Mouse (Mus musculus) heart, postnatal 25 days (tissue): ENCODE measurements around the gene Tm9sf2. TPM values are rescaled to one million over a fixed set of nuclear protein-coding genes. Genes with fewer than 3 reads are reported as not detected.
"Not testable (repeated sequence)": the region's sequence is repeated elsewhere in the genome, so short reads cannot be mapped to it uniquely, and the experiment has no call there.

Source experiments
- DNase-seq: peaks from one replicate; pipeline ENCODE4 v3.0.0; 2022; ENCODE audit warnings: low spot score
- intact Hi-C: fragments of 180-260 bp; cut with DNase I; formaldehyde crosslinking; loops from one replicate; pipeline ENCODE4 v1.15.1; 2025
- total RNA-seq, 2 experiments: library from RNA; stranded (reverse); gene quantifications; 2 replicates each; pipeline ENCODE4 v1.2.3; 2021

The Tm9sf2 gene
- total RNA-seq, 2 experiments from 2014 or later = 122 to 129 TPM

DNA sequence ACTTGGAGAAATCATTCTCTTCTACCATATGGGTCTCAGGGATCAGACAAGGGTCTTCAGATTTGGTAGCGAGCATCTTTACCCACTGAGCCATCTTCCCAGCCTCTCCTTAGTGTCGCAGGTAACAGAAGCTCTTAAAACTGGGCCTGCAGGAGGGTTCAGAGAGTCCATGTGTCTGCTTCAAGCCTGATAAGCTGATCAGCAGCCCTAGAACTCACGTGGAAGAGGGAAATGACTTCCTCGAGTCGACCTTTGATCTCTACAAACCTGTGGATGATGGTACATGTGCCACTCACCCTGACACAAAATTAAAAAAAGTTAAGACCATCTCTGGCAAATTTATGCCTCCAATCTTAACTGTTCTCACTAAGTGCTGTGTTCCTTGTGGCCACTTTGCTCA is 18.9 kb upstream of the Tm9sf2 start:
- DNase-seq = no peak
- intact Hi-C loops = no loop called here

DNA sequence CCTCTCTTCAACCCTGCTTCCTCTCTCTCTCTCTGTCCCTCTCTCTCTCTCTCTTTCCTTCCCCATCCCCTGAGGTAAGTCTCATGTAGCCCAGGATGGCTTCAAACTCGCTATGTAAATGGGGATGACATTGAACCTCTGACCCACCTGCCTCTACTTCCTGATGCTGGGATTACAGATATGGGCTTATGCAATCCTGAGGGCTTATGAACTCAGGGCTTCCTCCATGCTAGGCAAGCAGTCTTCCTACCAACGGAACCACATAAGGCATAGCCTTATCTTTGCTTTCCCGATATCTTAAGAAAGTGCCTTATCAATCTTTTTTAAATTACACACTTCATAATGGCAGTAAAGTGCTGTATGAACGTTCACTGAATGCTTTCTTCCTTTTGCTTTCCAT is 14.5 kb upstream of the Tm9sf2 start:
- intact Hi-C loops = no loop called here
- DNase-seq = no peak

DNA sequence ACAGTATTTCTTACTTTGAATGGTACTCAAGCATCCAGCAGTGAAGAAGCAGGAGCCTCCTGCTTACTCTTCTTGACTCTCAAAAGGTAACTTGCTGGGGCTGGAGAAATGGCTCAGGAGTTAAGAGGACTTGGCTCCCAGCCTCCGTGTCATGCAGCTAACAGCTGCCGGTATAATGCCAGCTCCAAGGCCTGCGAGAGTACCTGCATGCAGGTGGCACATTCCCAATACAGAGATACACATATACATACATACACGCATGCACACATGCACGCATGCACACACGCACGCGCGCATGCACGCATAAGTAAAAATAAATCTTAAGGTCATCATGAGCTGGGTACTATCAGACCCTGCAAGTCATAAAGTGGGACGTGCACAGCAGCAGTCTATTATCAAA is 10.5 kb upstream of the Tm9sf2 start:
- intact Hi-C loops = no loop called here
- no peak for DNase-seq

DNA sequence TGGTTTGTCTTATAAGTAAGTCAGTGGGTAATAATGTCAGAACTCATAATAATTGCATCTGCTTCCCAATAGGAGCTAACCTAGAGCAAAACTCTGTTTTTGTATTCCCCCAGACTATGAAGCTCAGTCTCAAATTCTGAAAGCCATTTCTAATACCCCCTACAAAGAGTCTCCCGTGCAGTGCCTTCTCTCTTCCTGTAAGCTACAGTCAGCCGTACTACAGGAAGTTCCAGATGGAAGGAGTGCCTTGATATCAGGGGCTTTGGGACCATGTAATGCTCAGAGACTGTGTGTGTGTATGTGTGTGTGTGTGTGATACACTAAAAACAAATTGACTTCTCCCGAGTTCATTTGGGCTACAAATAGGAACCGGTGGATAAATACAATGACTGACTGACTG is 7.3 kb upstream of the Tm9sf2 start:
- intact Hi-C loops = no loop called here
- DNase-seq = no peak

DNA sequence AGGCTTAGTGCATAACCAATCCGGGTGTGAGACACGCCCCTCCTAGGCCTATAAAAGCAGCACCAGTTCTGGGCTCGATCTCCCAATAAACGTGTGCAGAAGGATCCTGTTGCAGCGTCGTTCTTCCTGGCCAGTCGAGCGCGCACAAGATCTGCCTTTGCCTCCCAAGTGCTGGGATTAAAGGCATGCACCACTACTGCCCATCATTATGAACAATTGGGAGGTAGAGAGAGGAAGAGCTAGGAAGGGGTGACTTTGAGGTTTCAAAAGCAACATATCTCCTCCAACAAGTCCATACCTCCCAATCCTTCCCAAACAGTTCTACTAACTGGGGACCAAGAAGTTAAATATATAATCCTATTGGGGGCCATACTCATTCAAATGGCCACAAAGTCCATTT is 4.9 kb upstream of the Tm9sf2 start:
- DNase-seq, intact Hi-C loops: not testable (repeated sequence)

GRCm38 (mm10) chr14:122104881-122105280 is 2.0 kb upstream of the Tm9sf2 start:
- peak; percentile 91 for DNase-seq
- intact Hi-C loops = no loop called here

- intact Hi-C loops = no loop called here
- DNase-seq = no peak
Measured at GRCm38 (mm10) chr14:122105391-122106285, 1.2 kb upstream of the Tm9sf2 start.

- no peak for DNase-seq
- intact Hi-C loops = no loop called here
Measured at GRCm38 (mm10) chr14:122107481-122108214, 810 bp downstream of the Tm9sf2 start.

DNA sequence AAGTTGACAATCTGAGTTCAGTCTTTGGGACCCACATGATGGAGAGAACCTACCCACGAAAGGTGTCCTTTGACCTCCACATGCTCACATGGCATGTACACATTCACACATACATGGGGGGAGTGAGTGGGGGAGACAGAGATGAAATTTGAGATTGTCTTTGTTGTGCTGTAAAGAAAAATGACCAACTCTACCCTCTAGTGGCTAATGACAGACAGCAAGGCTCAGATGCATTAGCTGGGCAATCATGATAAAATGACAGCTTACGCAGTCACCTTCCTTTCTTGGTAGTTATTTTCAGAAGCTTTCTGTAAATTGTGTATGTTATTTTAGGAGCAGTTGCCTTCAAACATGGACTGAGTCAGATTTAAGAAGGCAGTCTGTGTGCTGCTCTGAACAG is 4.8 kb downstream of the Tm9sf2 start:
- no peak for DNase-seq
- intact Hi-C loops = loop anchor here (5.0 kb wide), 1 partner anchor 44 kb away; no protein-coding TSS in a partner anchor

- DNase-seq = no peak
- intact Hi-C loops = loop anchor here (5.0 kb wide), 1 partner anchor 45 kb away; no protein-coding TSS in a partner anchor
Measured at GRCm38 (mm10) chr14:122112311-122112710, 5.5 kb downstream of the Tm9sf2 start.

- DNase-seq = no peak
- intact Hi-C loops = no loop called here
Measured at GRCm38 (mm10) chr14:122116200-122116599, 9.4 kb downstream of the Tm9sf2 start.

DNA sequence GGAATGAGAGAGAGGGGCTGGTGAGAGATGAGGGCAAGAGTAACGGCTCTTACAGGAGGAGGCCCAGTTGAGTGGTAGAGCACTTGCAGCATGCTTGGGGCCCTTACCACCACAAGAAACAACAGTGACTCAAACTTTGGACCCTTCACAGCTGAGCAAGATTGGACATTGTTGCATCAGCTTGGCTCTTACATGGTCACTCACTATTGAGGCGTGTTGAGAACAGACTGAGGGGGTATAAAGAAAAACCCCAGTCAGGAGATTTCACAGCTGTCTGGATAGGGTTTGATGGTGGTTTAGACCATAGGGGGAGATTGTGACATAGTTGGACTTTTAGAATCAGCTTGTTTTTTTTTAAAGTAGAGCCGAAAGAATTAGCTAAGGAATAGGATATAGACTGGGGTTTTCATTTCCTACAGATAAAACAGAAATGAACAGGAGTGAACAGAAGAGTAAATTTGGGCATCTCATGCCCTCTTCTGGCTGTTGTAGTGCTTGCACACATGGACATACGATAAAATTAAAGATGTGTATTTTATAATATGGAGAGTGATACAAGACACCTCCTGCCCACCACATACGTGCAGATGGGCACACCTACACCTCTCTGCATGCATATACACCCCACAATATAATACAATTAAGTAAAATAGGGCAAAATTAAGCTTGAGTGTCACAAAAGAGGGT is 23.4 kb downstream of the Tm9sf2 start:
- intact Hi-C loops = loop anchor here (2.0 to 10.0 kb wide), 2 partner anchors 65 to 205 kb away; no protein-coding TSS in a partner anchor

GRCm38 (mm10) chr14:122131644-122132043 is 24.8 kb downstream of the Tm9sf2 start:
- intact Hi-C loops = loop anchor here (2.0 to 10.0 kb wide), 2 partner anchors 67 to 207 kb away; no protein-coding TSS in a partner anchor

More for the DNA sequence above, 23.4 kb downstream of the Tm9sf2 start:
- no peak for DNase-seq

GRCm38 (mm10) chr14:122136368-122136928 is 29.6 kb downstream of the Tm9sf2 start:
- intact Hi-C loops = loop anchor here (10.0 kb wide), 1 partner anchor 212 kb away; no protein-coding TSS in a partner anchor
- DNase-seq = no peak

More at GRCm38 (mm10) chr14:122131644-122132043, 24.8 kb downstream of the Tm9sf2 start:
- no peak for DNase-seq

DNA sequence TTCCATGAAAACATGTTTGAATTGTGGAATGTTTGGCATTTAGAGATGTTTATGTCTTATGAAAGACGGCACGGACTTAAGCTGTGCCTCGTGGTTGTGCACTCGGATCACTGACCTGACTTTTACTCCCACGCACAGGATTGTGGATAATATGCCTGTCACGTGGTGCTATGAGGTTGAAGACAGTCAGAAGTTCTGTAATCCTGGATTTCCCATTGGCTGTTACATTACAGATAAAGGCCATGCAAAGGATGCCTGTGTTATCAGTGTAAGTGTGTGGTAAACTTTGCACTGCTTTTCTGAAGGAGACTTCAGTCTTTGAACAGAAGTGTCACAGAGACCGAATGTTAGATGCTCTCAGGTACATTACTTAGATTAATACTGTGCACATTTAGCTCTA is 30.4 kb downstream of the Tm9sf2 start:
- no peak for DNase-seq
- intact Hi-C loops = loop anchor here (10.0 kb wide), 1 partner anchor 212 kb away; no protein-coding TSS in a partner anchor

- DNase-seq = no peak
- intact Hi-C loops = no loop called here
Measured at GRCm38 (mm10) chr14:122140126-122140525, 33.3 kb downstream of the Tm9sf2 start.

GRCm38 (mm10) chr14:122143585-122144269 is 36.9 kb downstream of the Tm9sf2 start:
- intact Hi-C loops = no loop called here
- DNase-seq = no peak

DNA sequence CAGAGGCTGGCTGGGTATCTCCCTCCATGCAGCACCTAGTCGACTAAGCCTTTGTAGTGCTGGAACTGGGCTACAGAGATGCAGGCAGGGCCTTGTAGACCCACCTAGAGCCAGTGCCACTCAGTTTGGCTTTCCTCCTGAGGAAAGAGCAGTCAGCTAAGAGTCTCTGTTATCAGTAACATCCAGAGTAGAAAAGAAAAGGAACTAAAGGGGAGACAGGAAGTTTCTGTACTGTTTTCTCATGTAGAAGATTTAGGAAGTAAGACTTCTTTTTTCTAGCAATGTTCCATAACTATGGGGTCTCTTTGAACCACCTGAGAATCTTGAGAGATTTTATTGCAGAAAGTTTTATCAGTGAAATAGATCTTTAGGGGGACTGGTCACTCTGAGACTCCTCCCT is 38.5 kb downstream of the Tm9sf2 start:
- intact Hi-C loops = no loop called here
- no peak for DNase-seq

DNA sequence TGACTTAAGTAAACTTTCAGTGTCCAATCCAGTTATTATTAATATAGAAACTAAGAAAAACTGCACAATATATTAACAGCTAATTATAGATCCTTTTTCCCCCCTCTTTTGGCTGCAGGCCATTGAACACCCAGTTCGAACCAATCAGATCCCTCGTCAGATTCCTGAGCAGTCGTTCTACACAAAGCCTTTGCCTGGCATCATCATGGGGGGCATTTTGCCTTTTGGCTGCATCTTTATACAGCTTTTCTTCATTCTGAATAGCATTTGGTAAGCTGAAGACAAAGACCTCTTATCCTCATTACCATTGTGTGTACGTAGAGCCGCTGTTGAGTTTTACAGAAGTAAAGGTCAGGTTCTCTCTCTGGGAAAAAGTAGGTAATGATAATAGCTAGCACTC is 43.8 kb downstream of the Tm9sf2 start:
- intact Hi-C loops = no loop called here
- no peak for DNase-seq
